Mouse (Mus musculus) left cerebral cortex, adult 8-10 months (tissue): ENCODE measurements around the gene Fignl1. TPM values are rescaled to one million over a fixed set of nuclear protein-coding genes. Genes with fewer than 3 reads are reported as not detected.

Source experiments
- DNase-seq, 2 experiments: peaks; one replicate each; pipeline ENCODE4 v3.0.0; 2022; ENCODE audit warnings: low spot score in 2 of 2
- total RNA-seq, 4 experiments: library from RNA; stranded (reverse); gene quantifications; 2 replicates each; pipeline ENCODE4 v1.2.4; 2022

The Fignl1 gene
- total RNA-seq, 4 experiments from 2014 or later, result 0.67 to 0.89 (median 0.85) TPM

- DNase-seq, result no peak
Measured at GRCm38 (mm10) chr11:11832755-11833084, 24.0 kb upstream of the Fignl1 start.

- no peak for DNase-seq
Measured at GRCm38 (mm10) chr11:11831940-11832754, 23.4 kb upstream of the Fignl1 start.

GRCm38 (mm10) chr11:11831526-11831925, 22.8 kb upstream of the Fignl1 start:
- no peak for DNase-seq

- DNase-seq, result no peak
Measured at GRCm38 (mm10) chr11:11830884-11831495, 22.2 kb upstream of the Fignl1 start.

- DNase-seq, result no peak
Measured at GRCm38 (mm10) chr11:11829161-11830000, 20.6 kb upstream of the Fignl1 start.

GRCm38 (mm10) chr11:11828761-11829160, 20.0 kb upstream of the Fignl1 start:
- no peak for DNase-seq

GRCm38 (mm10) chr11:11828251-11828650, 19.5 kb upstream of the Fignl1 start:
- DNase-seq, result no peak

- DNase-seq, result no peak
Measured at GRCm38 (mm10) chr11:11826475-11826874, 17.7 kb upstream of the Fignl1 start.

GRCm38 (mm10) chr11:11825670-11826069, 16.9 kb upstream of the Fignl1 start:
- DNase-seq, result no peak

GRCm38 (mm10) chr11:11824970-11825635, 16.3 kb upstream of the Fignl1 start:
- no peak for DNase-seq

- no peak for DNase-seq
Measured at GRCm38 (mm10) chr11:11823980-11824911, 15.5 kb upstream of the Fignl1 start.

- DNase-seq, result no peak
Measured at GRCm38 (mm10) chr11:11822181-11823095, 13.7 kb upstream of the Fignl1 start.

- no peak for DNase-seq
Measured at GRCm38 (mm10) chr11:11821387-11821975, 12.7 kb upstream of the Fignl1 start.

GRCm38 (mm10) chr11:11820737-11821136, 12.0 kb upstream of the Fignl1 start:
- no peak for DNase-seq

GRCm38 (mm10) chr11:11820251-11820650, 11.5 kb upstream of the Fignl1 start:
- peak; percentile 54 to 72 for DNase-seq

- no peak for DNase-seq
Measured at GRCm38 (mm10) chr11:11819206-11819605, 10.4 kb upstream of the Fignl1 start.

GRCm38 (mm10) chr11:11818797-11819196, 10.0 kb upstream of the Fignl1 start:
- no peak for DNase-seq

- DNase-seq, result no peak
Measured at GRCm38 (mm10) chr11:11815737-11816136, 7.0 kb upstream of the Fignl1 start.

GRCm38 (mm10) chr11:11811906-11812480, 3.2 kb upstream of the Fignl1 start:
- peak; percentile 33 to 57 for DNase-seq
